Mouse (Mus musculus): ENCODE measurements around the gene Tdp2.

The Tdp2 gene

GRCm38 (mm10) chr13:24889554-24889953 lies 58.1 kb downstream of the Tdp2 start:
- DNase-seq = no peak
